Mouse (Mus musculus) cerebellum, postnatal 25 days (tissue): ENCODE results near the gene Trafd1.

ENCODE experiments used
- DNase-seq, 2 experiments: peaks; one replicate each; pipeline ENCODE4 v3.0.0; 2021; ENCODE audit warnings: mixed read lengths in 2 of 2

Trafd1 gene

GRCm38 (mm10) chr5:121330154-121330816 lies 55.1 kb downstream of the Trafd1 start:
- peak in 1 of 2 experiments; percentile 23 for DNase-seq

DNA sequence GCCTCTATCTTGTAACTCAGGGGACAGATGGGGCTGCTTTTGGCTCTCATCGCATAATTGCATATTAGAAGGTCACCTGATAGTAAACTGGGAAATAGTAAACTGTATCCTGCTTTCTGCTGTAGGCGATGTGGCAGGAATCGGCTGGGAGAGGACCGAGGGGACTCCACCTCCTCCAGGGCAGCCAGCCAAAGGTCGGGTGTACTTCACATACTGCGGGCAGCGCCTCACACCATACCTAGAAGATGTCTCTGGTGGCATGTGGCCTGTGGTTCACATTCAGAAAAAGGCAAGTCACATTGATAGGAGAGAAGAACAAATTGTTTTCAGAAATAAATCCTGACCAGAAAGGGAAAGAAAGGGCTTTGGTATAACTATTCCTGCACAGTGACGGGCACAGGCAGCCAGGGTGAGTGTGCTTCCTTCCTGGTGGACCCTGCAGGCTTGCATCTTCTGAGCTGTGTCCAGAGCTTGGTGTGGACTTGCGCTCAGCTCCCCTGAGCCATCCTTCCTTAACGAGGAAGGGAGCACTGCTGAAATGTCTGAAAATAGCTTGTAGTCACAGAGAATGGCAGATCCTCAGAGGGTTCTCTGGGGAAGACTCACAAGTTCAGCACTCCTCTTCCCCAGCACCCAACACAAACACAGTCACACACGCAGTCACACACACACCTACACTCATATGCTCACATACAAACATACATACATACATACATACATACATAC lies 55.9 kb downstream of the Trafd1 start:
- DNase-seq: peak in 1 of 2 experiments; percentile 66

DNA sequence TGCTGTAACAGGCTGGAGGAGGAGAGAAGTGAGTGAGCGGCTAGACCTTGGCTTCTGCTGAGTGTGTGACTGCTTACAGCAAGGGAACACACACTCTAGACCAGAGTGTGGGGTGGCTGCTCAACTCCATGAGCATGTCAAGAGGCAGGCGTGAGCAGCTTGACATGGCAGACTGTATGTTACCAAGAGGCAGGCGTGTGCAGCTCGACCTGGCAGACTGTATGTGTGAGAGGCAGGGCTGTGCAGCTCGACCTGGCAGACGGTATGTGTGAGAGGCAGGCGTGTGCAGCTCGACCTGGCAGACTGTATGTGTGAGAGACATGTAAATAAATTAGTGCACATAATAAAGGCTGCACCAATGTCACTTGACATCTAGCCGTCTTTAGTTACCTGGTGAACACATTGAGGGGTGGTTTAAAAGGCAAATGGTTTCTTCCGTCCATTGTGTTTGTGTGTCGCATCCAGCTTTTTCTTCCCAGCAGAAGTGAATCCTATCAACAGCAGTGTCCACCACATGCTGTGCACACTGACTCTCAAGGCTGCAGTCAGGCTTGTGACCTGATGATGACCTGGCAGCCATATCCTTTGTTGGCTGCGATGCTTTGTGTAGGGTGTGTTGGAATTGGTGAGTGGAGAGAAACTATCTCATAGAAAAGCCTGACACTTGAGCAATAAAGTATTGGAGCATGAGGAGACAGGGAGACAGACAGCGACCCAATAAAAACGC lies 59.2 kb downstream of the Trafd1 start:
- no peak for DNase-seq
